Mouse (Mus musculus): ENCODE results near the gene Tshz3. TPM values are rescaled to one million over a fixed set of nuclear protein-coding genes. Genes with fewer than 3 reads are reported as not detected.

Gene Tshz3
- polyA plus RNA-seq, 1 experiment from 2014 or later = 2.7 TPM

DNA sequence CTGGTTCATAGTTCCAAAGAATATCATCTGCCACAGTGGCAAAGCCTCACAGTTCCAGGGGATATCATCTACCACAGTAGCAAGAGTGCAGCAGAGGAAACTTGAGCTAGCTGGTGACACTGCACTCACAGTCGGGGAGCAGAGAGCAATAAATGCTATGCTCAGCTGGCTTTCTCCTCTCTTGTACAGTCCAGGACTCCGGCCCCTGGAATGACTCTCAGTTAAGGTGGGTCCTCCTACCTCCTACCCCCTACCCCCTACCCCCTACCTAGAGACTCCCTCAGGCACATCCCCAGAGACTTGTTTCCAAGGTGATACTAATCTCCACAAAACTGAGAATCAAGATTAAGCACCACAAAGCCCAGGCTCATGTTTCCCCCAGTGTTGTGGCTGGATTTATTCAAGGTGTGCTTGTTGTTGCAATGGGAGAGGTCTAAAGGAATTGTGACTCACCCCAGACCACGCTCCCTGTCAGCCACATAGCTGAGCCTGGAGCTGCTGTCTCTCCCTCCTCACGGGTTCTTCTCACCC lies 86.4 kb downstream of the Tshz3 start:
- WGBS = 62% methylated on average over 4 of the region's 4 CpGs
- Histone ChIP-seq H3K27me3 (ENCODE audit: control insufficient read depth, insufficient read depth, low read length) (no peaks in the 10 kb centered on the region), H3K4me2 (ENCODE audit: low read length) (no peak overlapping the region), H3K4me1 (ENCODE audit: control insufficient read depth in 2 of 2, insufficient read depth in 2 of 2, low read length in 2 of 2) (no peaks in the 10 kb centered on the region), H3K9ac (ENCODE audit: low read length) (no peak overlapping the region), H3K9me3 (ENCODE audit: control insufficient read depth, low read length) (0 out of 2 replicates have a peak, but pooled peaks cover 3% of the 10 kb centered on the region), H3K4me3 (ENCODE audit: control insufficient read depth in 1 of 2, insufficient read depth in 1 of 2, low read depth in 1 of 2, low read length in 2 of 2) (no peak overlapping the region), H3K36me3 (ENCODE audit: control insufficient read depth, insufficient read depth, low read length) (no peaks in the 10 kb centered on the region), H3K27ac (replicated peaks in 1 of 2; ENCODE audit: control insufficient read depth in 1 of 2, insufficient read depth in 1 of 2, low read depth in 2 of 2, low read length in 2 of 2) (no peak overlapping the region)
- no peak for ATAC-seq (ENCODE audit: insufficient number of reproducible peaks, insufficient read depth, low FRiP score, low read depth)

DNA sequence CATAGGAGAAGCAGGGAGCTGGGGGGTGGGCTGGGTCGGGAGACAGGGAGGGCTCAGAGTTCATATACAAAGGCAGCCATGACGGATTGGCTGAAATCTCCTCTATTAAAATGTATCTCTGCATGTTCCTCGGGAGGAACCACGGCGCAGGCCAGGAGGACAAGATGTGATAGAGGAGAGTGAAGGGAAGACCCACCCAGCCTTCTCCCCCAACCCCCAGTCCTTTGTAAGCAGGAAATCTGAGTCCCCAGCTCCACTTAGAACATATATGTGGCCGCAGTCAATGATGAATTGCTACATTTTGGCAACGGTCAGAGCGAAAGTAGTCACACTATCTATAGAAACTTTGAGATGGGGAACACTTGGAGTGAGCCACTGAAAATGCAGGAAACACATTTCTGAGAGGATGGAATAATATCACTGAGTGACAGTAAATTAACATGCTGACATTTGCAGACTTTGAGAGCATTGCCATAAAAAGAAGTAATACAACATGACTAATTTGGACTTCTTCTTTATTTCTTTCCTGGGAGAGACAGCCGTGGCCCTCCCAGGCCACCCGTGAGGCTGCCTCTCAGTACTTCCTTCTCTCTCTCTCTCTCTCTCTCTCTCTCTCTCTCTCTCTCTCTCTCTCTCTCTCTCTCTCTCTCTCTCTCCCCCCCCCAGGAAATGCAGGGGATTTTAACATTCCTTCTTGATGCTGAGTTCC lies 88.9 kb downstream of the Tshz3 start:
- no peaks in the 10 kb centered on the region for H3K4me1 ChIP-seq (ENCODE audit: control insufficient read depth in 2 of 2, insufficient read depth in 2 of 2, low read length in 2 of 2)
- no peak overlapping the region for H3K27ac ChIP-seq (replicated peaks in 1 of 2; ENCODE audit: control insufficient read depth in 1 of 2, insufficient read depth in 1 of 2, low read depth in 2 of 2, low read length in 2 of 2)
- 67% methylated on average over 10 of the region's 10 CpGs for WGBS
- ATAC-seq (ENCODE audit: insufficient number of reproducible peaks, insufficient read depth, low FRiP score, low read depth) = no peak
- H3K9ac ChIP-seq (ENCODE audit: low read length) = no peak overlapping the region
- H3K36me3 ChIP-seq (ENCODE audit: control insufficient read depth, insufficient read depth, low read length) = no peaks in the 10 kb centered on the region
- H3K27me3 ChIP-seq (ENCODE audit: control insufficient read depth, insufficient read depth, low read length) = no peaks in the 10 kb centered on the region
- no peaks in the 10 kb centered on the region for H3K9me3 ChIP-seq (ENCODE audit: control insufficient read depth, low read length)
- no peak overlapping the region for H3K4me3 ChIP-seq (ENCODE audit: control insufficient read depth in 1 of 2, insufficient read depth in 1 of 2, low read depth in 1 of 2, low read length in 2 of 2)
- no peak overlapping the region for H3K4me2 ChIP-seq (ENCODE audit: low read length)

DNA sequence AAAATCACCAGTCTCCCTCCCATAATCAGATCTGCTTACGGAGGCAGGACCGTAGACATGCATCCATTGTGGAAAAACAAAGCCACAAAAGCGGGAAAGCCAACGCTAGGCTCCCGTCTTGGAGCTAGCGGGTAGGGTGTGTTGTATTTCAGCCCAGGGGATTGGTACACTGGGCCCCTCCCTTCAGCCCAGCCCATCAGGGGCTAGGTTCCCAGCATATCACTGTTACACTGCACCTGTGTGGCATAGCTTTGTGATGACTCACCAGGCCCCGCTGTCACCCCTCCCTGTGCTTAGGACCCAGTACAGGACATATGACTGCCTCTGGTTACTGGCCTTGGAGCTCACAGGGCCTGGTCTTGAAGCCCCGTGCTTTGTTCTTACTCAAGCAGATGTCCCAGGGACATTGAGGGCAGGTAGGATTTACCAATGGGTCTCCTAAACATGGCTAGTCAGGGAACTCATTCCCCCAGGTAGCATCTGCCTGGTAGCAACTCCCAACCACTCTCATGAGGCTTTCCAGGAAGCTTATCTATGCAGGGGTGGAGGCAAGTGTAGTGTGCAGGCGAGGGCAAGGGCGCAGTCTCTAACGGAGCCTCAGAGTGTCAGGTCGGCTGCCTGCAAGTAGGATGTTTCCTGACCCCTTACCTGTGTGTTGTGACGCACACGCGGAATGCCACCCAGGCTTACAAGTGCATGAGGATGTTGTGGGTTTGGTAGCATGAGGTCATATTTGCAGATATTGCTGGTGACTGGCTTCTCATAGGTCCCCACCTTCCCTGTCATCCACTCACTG lies 98.7 kb downstream of the Tshz3 start:
- Histone ChIP-seq H3K4me2 (ENCODE audit: low read length) (no peak overlapping the region), H3K9ac (ENCODE audit: low read length) (no peak overlapping the region), H3K27ac (replicated peaks in 1 of 2; ENCODE audit: control insufficient read depth in 1 of 2, insufficient read depth in 1 of 2, low read depth in 2 of 2, low read length in 2 of 2) (no peak overlapping the region), H3K4me1 (ENCODE audit: control insufficient read depth in 2 of 2, insufficient read depth in 2 of 2, low read length in 2 of 2) (no peaks in the 10 kb centered on the region), H3K4me3 (ENCODE audit: control insufficient read depth in 1 of 2, insufficient read depth in 1 of 2, low read depth in 1 of 2, low read length in 2 of 2) (no peak overlapping the region), H3K27me3 (ENCODE audit: control insufficient read depth, insufficient read depth, low read length) (no peaks in the 10 kb centered on the region), H3K9me3 (ENCODE audit: control insufficient read depth, low read length) (no peaks in the 10 kb centered on the region), H3K36me3 (ENCODE audit: control insufficient read depth, insufficient read depth, low read length) (no peaks in the 10 kb centered on the region)
- WGBS = 80% methylated on average over 15 of the region's 15 CpGs
- ATAC-seq (ENCODE audit: insufficient number of reproducible peaks, insufficient read depth, low FRiP score, low read depth) = no peak

Measured in heart, embryonic 14.5 days (tissue).